Mouse (Mus musculus): Measurements from ENCODE around the gene Clec10a. TPM values are rescaled to one million over a fixed set of nuclear protein-coding genes. Genes with fewer than 3 reads are reported as not detected.

Gene Clec10a
- polyA plus RNA-seq, 1 experiment: 4.6 TPM

DNA sequence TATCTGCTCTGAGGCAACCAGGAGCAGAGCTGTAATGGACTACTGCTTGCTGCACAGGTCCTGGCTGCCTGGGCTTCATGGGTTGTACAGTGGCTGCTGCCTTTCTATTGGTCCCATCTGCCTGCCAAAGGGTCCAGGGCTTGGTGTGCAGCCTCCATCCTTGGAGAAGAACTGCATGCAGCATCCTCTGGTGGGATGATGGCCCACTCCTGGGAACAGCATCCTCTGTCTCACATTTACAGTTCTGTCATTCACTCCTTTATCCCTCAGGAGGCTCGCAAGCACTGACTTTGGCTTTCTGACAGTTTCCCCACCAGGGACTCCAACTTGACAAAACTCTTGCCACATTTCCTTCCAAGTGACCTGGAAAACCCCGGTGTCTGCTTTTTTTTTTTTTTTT is 50.8 kb downstream of the Clec10a start:
- TF ChIP-seq CTCF (IDR thresholded peaks at IDR 0.05; ENCODE audit: borderline replicate concordance, control insufficient read depth, extremely low read depth, insufficient read depth, low read length, poor library complexity): no peak
- TF ChIP-seq POLR2A (IDR thresholded peaks at IDR 0.05; ENCODE audit: control insufficient read depth, extremely low read depth, insufficient read depth, low read length, poor library complexity): no peak
- Histone ChIP-seq H3K36me3 (ENCODE audit: control insufficient read depth, insufficient read depth, low read length) (no peaks in the 10 kb centered on the region), H3K4me3 (ENCODE audit: control insufficient read depth, insufficient read depth, low read length) (no peak overlapping the region), H3K27ac (ENCODE audit: control insufficient read depth, insufficient read depth, low read length) (no peak overlapping the region), H3K27me3 (ENCODE audit: control insufficient read depth, insufficient read depth, low read length) (no peaks in the 10 kb centered on the region), H3K4me1 (replicated peaks; ENCODE audit: control insufficient read depth, insufficient read depth, low read length) (no peaks in the 10 kb centered on the region)
- no peak for DNase-seq
- WGBS: 71% methylated on average over 2 of the region's 2 CpGs

DNA sequence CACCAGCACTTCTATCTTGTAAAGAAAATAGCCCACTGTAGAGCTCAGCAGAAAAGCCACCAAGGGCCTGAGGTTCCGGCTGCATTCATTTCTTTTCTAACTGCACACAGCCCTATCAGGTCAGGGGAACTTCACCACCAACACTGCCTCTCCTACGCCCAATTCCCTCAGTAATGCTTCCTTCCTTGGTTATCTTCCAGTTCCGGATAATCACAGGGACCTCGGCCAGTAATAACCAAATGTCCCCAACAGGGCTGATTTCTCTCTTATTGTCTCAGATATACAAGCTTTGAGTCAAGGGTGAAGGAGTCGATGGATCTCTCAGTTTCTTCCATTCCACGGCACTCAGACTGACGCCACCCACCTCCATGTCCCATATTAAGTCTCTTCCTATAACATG is 51.3 kb downstream of the Clec10a start:
- no peaks in the 10 kb centered on the region for H3K27me3 ChIP-seq (ENCODE audit: control insufficient read depth, insufficient read depth, low read length)

DNA sequence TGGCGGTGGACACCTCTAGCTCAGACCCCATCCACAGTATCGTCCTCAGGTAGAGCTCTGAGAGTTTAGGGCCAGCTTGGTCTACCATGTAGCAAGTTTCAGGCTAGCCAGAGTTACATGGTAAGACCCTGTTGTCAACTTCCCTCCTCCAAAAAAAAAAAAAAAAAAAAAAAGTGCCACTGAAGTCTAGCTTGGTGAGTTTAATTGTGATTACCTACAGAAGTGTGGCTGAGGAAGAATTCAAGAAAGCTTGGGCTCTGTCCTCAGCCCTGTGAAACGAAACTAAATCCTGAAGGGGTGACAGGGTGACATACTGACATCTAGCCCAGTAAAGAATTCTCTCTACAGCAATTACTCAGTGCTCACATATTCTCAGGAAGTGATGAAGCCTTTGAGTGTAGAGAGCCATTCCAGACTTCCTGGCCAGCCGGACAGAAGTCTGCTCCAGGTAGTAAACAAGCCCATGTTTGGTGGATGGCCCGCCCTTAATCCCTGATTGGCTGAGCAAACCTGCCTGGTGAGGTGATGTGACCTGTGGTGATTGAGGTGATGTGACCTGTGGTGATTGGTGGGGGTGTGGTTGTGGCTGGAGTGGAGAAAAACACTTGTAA is 52.9 kb downstream of the Clec10a start:
- 89% methylated on average over 5 of the region's 5 CpGs for WGBS
- no peak for DNase-seq
- peaks cover 3% of the 10 kb centered on the region for H3K27me3 ChIP-seq (ENCODE audit: control insufficient read depth, insufficient read depth, low read length)
- H3K4me1 ChIP-seq (replicated peaks; ENCODE audit: control insufficient read depth, insufficient read depth, low read length): no peaks in the 10 kb centered on the region
- no peak overlapping the region for H3K27ac ChIP-seq (ENCODE audit: control insufficient read depth, insufficient read depth, low read length)
- TF ChIP-seq POLR2A (IDR thresholded peaks at IDR 0.05; ENCODE audit: control insufficient read depth, extremely low read depth, insufficient read depth, low read length, poor library complexity): no peak
- no peak for TF ChIP-seq CTCF (IDR thresholded peaks at IDR 0.05; ENCODE audit: borderline replicate concordance, control insufficient read depth, extremely low read depth, insufficient read depth, low read length, poor library complexity)
- no peaks in the 10 kb centered on the region for H3K36me3 ChIP-seq (ENCODE audit: control insufficient read depth, insufficient read depth, low read length)
- H3K4me3 ChIP-seq (ENCODE audit: control insufficient read depth, insufficient read depth, low read length): no peak overlapping the region

More for the DNA sequence above, 51.3 kb downstream of the Clec10a start:
- Histone ChIP-seq H3K27ac (ENCODE audit: control insufficient read depth, insufficient read depth, low read length) (no peak overlapping the region), H3K4me3 (ENCODE audit: control insufficient read depth, insufficient read depth, low read length) (no peak overlapping the region), H3K4me1 (replicated peaks; ENCODE audit: control insufficient read depth, insufficient read depth, low read length) (no peaks in the 10 kb centered on the region), H3K36me3 (ENCODE audit: control insufficient read depth, insufficient read depth, low read length) (no peaks in the 10 kb centered on the region)
- no peak for DNase-seq
- 94% methylated on average over 7 of the region's 7 CpGs for WGBS
- TF ChIP-seq CTCF (IDR thresholded peaks at IDR 0.05; ENCODE audit: borderline replicate concordance, control insufficient read depth, extremely low read depth, insufficient read depth, low read length, poor library complexity) (no peak), POLR2A (IDR thresholded peaks at IDR 0.05; ENCODE audit: control insufficient read depth, extremely low read depth, insufficient read depth, low read length, poor library complexity) (no peak)

DNA sequence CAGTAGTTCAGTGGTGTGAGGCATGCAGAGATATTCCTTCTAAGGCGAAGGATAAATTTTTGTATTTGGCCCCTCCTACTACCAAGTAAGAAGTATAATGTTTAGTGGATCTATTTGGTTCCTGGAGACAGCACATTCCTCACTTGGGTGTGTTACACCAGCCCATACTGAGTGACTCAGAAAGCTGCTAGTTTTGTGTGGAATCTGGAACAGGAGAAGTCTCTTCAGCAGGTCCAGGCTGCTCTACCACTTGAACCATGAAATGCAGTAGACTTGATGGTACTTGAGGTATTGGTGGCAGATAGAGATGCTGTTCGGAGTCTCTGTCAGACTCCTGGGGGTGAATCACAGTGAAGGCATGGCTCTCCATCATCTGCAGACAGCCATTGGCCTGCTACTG is 54.7 kb downstream of the Clec10a start:
- Histone ChIP-seq H3K27ac (ENCODE audit: control insufficient read depth, insufficient read depth, low read length) (no peak overlapping the region), H3K27me3 (ENCODE audit: control insufficient read depth, insufficient read depth, low read length) (peaks cover 11% of the 10 kb centered on the region), H3K36me3 (ENCODE audit: control insufficient read depth, insufficient read depth, low read length) (no peaks in the 10 kb centered on the region), H3K4me3 (ENCODE audit: control insufficient read depth, insufficient read depth, low read length) (no peak overlapping the region), H3K4me1 (replicated peaks; ENCODE audit: control insufficient read depth, insufficient read depth, low read length) (no peaks in the 10 kb centered on the region)
- 96% methylated on average over 2 of the region's 2 CpGs for WGBS
- DNase-seq: no peak
- TF ChIP-seq POLR2A (IDR thresholded peaks at IDR 0.05; ENCODE audit: control insufficient read depth, extremely low read depth, insufficient read depth, low read length, poor library complexity): no peak

DNA sequence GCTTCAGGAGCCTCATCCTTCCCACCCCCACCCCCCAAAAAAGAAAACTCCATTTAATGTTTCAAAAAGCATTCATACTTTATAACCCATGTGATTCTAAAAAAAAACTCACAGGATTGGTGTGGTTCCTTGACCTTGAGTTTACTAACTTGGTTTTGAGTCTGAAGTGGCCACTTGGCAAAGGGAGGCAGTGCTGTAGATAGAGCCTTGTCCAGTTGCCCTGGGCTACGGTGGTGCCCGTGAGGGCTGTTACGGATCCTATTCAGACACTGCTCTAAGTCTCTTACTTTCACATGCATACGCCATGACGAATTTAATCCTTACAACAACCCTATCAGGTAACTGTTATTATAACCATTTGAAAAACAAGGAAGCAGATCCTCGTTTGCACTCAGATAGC is 56.0 kb downstream of the Clec10a start:
- H3K4me1 ChIP-seq (replicated peaks; ENCODE audit: control insufficient read depth, insufficient read depth, low read length): no peaks in the 10 kb centered on the region
- no peak overlapping the region for H3K4me3 ChIP-seq (ENCODE audit: control insufficient read depth, insufficient read depth, low read length)
- no peak for TF ChIP-seq CTCF (IDR thresholded peaks at IDR 0.05; ENCODE audit: borderline replicate concordance, control insufficient read depth, extremely low read depth, insufficient read depth, low read length, poor library complexity)
- TF ChIP-seq POLR2A (IDR thresholded peaks at IDR 0.05; ENCODE audit: control insufficient read depth, extremely low read depth, insufficient read depth, low read length, poor library complexity): no peak
- H3K27ac ChIP-seq (ENCODE audit: control insufficient read depth, insufficient read depth, low read length): no peak overlapping the region
- 95% methylated on average over 6 of the region's 6 CpGs for WGBS
- no peaks in the 10 kb centered on the region for H3K36me3 ChIP-seq (ENCODE audit: control insufficient read depth, insufficient read depth, low read length)
- H3K27me3 ChIP-seq (ENCODE audit: control insufficient read depth, insufficient read depth, low read length): peaks cover 12% of the 10 kb centered on the region
- DNase-seq: no peak

DNA sequence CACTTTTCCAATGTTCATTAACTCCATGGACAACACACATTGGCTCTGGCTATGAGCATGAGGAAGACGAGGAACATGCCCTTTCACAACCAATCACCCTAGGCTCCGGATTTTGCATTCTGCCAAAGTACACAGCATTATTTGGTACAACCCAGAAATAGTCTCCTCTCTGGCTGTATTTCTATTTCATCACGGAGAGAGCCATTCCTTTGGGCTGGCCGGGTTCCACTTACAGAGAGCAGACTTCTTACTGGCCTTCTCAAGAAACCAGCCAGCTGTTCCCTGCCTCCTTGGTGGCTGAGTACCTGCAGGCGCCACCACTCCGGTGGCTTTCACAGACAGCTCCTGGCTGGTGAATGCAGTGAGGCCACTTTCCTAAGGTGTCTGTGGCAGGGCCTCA is 56.4 kb downstream of the Clec10a start, which contains the start of gene Slc16a11:
Gene Slc16a11 (plus strand): TSS at position 330 of the 400 bp plus-strand sequence.
- TF ChIP-seq CTCF (IDR thresholded peaks at IDR 0.05; ENCODE audit: borderline replicate concordance, control insufficient read depth, extremely low read depth, insufficient read depth, low read length, poor library complexity) (no peak), POLR2A (IDR thresholded peaks at IDR 0.05; ENCODE audit: control insufficient read depth, extremely low read depth, insufficient read depth, low read length, poor library complexity) (no peak)

DNA sequence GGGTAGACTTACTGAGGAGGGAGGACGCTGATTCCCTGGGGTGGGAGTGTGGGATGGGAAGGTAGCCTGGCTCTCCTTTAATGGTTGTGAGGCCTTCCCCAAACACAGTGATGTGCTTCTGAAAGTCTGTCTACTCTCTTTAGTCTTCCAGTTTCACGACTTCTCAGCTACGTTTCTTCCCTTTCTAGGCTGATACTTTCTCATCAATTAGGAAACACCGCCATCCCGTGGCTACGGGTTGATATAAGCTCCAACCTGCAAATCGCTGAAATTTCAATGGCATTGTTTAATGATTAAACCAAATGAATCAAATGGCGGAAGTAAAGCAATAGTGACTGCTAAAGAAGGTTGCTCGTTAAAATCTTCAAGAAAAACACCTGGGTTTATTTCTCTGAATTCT is 56.9 kb downstream of the Clec10a start:
- Histone ChIP-seq H3K27me3 (ENCODE audit: control insufficient read depth, insufficient read depth, low read length) (peaks cover 12% of the 10 kb centered on the region), H3K4me1 (replicated peaks; ENCODE audit: control insufficient read depth, insufficient read depth, low read length) (no peaks in the 10 kb centered on the region), H3K27ac (ENCODE audit: control insufficient read depth, insufficient read depth, low read length) (no peak overlapping the region), H3K36me3 (ENCODE audit: control insufficient read depth, insufficient read depth, low read length) (no peaks in the 10 kb centered on the region), H3K4me3 (ENCODE audit: control insufficient read depth, insufficient read depth, low read length) (no peak overlapping the region)
- 9% methylated on average over 9 of the region's 9 CpGs for WGBS
- TF ChIP-seq CTCF (IDR thresholded peaks at IDR 0.05; ENCODE audit: borderline replicate concordance, control insufficient read depth, extremely low read depth, insufficient read depth, low read length, poor library complexity) (no peak), POLR2A (IDR thresholded peaks at IDR 0.05; ENCODE audit: control insufficient read depth, extremely low read depth, insufficient read depth, low read length, poor library complexity) (no peak)
- DNase-seq: peak; percentile 54

More for the DNA sequence above, 56.4 kb downstream of the Clec10a start, which contains the start of gene Slc16a11:
- Histone ChIP-seq H3K4me1 (replicated peaks; ENCODE audit: control insufficient read depth, insufficient read depth, low read length) (no peaks in the 10 kb centered on the region), H3K27ac (ENCODE audit: control insufficient read depth, insufficient read depth, low read length) (no peak within 1 kb of the TSS), H3K36me3 (ENCODE audit: control insufficient read depth, insufficient read depth, low read length) (no peaks in the 10 kb centered on the region), H3K4me3 (ENCODE audit: control insufficient read depth, insufficient read depth, low read length) (no peak within 1 kb of the TSS), H3K27me3 (ENCODE audit: control insufficient read depth, insufficient read depth, low read length) (peaks cover 12% of the 10 kb centered on the region)
- 85% methylated on average over 6 of the region's 6 CpGs for WGBS
- DNase-seq: no peak
